Mouse (Mus musculus) spleen, adult 2 months (tissue): Measurements from ENCODE around the gene Ptgfrn.

Experiments used
- CTCF ChIP-seq: fragments of 200-500 bp; IDR thresholded peaks from 2 replicates; pipeline ENCODE4 v1.5.1; 2011; ENCODE audit warnings: mild to moderate bottlenecking, inconsistent platforms; ENCODE audit not compliant: insufficient read depth, insufficient read length, insufficient replicate concordance; ENCODE audit errors: extremely low read depth
- POLR2A ChIP-seq: fragments of 200-500 bp; IDR thresholded peaks from 2 replicates; pipeline ENCODE4 v1.6.1; 2011; ENCODE audit warnings: low read depth, low read length, inconsistent platforms

DNA sequence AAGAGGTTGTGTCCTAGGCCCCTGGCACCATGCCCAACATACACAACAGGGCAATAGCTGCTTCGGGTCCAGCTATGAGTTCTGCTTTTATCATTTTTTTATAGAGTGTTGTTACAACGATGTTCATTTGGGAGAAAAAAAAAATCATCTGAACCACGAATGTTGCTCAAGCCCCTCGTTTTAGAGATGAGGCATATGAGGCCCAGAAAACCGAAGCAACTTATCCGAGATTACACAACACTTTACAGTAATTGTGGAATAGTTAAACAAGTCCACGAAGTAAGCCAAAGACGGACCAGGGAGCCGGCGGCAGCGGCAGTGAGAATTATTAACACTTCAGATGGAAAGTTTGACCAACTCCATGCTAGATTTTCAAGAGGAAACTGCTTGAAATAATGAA lies 7.7 kb upstream of the Ptgfrn start:
- TF ChIP-seq CTCF (no peak), POLR2A (no peak)
